Mouse (Mus musculus): Measurements from ENCODE around the gene Dcst2.

Dcst2 gene

GRCm38 (mm10) chr3:89361675-89362074, at the start of gene Dcst2:
Dcst2 (plus strand) TSS chr3:89361975.
- no peak for DNase-seq (ENCODE audit: low spot score in 2 of 2)

- DNase-seq (ENCODE audit: low spot score in 2 of 2), result no peak
Observed at GRCm38 (mm10) chr3:89314340-89314739, 47.4 kb upstream of the Dcst2 start.

GRCm38 (mm10) chr3:89314791-89315190, 47.0 kb upstream of the Dcst2 start:
- DNase-seq (ENCODE audit: low spot score in 2 of 2), result no peak

GRCm38 (mm10) chr3:89315195-89315929, 46.4 kb upstream of the Dcst2 start:
- peak; percentile 82 to 86 for DNase-seq (ENCODE audit: low spot score in 2 of 2)

GRCm38 (mm10) chr3:89315930-89316831, 45.6 kb upstream of the Dcst2 start:
- DNase-seq (ENCODE audit: low spot score in 2 of 2), result peak in 1 of 2 experiments; percentile 53

GRCm38 (mm10) chr3:89316833-89317232, 44.9 kb upstream of the Dcst2 start:
- peak; percentile 92 to 94 for DNase-seq (ENCODE audit: low spot score in 2 of 2)

- DNase-seq (ENCODE audit: low spot score in 2 of 2), result peak in 1 of 2 experiments; percentile 67
Observed at GRCm38 (mm10) chr3:89317246-89317645, 44.5 kb upstream of the Dcst2 start.

- DNase-seq (ENCODE audit: low spot score in 2 of 2), result no peak
Observed at GRCm38 (mm10) chr3:89318316-89318715, 43.5 kb upstream of the Dcst2 start.

- DNase-seq (ENCODE audit: low spot score in 2 of 2), result peak in 1 of 2 experiments; percentile 43
Observed at GRCm38 (mm10) chr3:89318971-89319590, 42.7 kb upstream of the Dcst2 start.

GRCm38 (mm10) chr3:89319591-89320350, 42.0 kb upstream of the Dcst2 start:
- DNase-seq (ENCODE audit: low spot score in 2 of 2), result peak; percentile 75 to 76

- DNase-seq (ENCODE audit: low spot score in 2 of 2), result peak; percentile 80 to 83
Observed at GRCm38 (mm10) chr3:89320581-89321182, 41.1 kb upstream of the Dcst2 start.

- DNase-seq (ENCODE audit: low spot score in 2 of 2), result peak; percentile 74 to 81
Observed at GRCm38 (mm10) chr3:89321183-89322130, 40.3 kb upstream of the Dcst2 start.

- no peak for DNase-seq (ENCODE audit: low spot score in 2 of 2)
Observed at GRCm38 (mm10) chr3:89322131-89322500, 39.7 kb upstream of the Dcst2 start.

GRCm38 (mm10) chr3:89322514-89323165, 39.1 kb upstream of the Dcst2 start, which contains the start of gene Efna3:
Efna3 (minus strand) TSS chr3:89322965.
- peak; percentile 93 to 94 for DNase-seq (ENCODE audit: low spot score in 2 of 2)

GRCm38 (mm10) chr3:89325882-89326281, 35.9 kb upstream of the Dcst2 start:
- no peak for DNase-seq (ENCODE audit: low spot score in 2 of 2)

GRCm38 (mm10) chr3:89327371-89327870, 34.4 kb upstream of the Dcst2 start:
- no peak for DNase-seq (ENCODE audit: low spot score in 2 of 2)

GRCm38 (mm10) chr3:89328623-89329022, 33.2 kb upstream of the Dcst2 start:
- DNase-seq (ENCODE audit: low spot score in 2 of 2), result no peak

GRCm38 (mm10) chr3:89330346-89330745, 31.4 kb upstream of the Dcst2 start:
- DNase-seq (ENCODE audit: low spot score in 2 of 2), result no peak

GRCm38 (mm10) chr3:89330948-89331347, 30.8 kb upstream of the Dcst2 start:
- DNase-seq (ENCODE audit: low spot score in 2 of 2), result no peak
